ENCODE assay signal across 9 mouse cellular contexts in the genomic region with DNA sequence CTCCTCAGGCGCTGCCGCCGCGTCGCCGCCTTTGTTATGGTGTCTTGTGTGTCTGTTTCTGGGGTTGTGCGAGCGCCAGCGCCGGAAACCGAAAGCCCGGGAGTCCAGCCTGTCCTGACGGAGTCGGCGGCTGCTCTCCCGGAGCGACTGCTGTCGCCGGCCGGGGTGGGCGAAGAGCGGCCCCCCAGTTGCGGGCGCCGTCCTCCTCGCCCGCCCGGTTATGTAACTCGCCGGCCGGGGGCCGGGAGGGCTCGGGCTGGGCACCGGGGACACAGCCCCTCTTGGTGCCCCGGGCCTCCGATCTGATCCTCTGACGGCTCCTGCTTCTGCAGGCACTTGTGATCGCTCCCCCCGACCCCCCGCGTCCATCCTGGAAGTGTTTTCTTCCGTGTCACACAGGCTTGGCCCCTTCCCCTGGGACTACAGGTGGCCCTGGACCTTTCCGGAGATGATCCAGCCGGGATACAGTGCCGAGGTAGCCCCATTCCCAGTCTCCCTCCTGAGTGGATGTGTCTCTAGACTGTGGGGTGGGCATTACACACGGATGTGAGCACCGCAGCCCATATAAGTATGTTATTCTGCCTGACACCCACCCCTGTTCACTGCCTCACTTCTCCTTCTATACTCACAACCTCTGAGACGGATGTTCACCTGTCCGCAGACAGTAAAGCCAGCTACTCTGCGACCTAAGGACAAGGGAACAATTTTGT. TPM values are rescaled to one million over a fixed set of nuclear protein-coding genes. Genes with fewer than 3 reads are reported as not detected.
A peak's percentile ranks its signal among the peaks of the same experiment; 100 is the strongest.
DNase-seq lines count a peak whose midpoint lies in the region; ATAC-seq and TF ChIP-seq lines count a peak whose summit lies in the region.
"Had no signal": no experiment of that assay in that cellular context is flagged by ENCODE, and none has a peak within 500 bp of the region (broad histone marks: within the 10 kb centered on the region; RNA-seq: fewer than 3 reads in every experiment).

No protein-coding gene starts in this region.

- H3K9ac ChIP-seq in ES-E14 (ENCODE audit: insufficient read depth, low read depth, low read length, poor library complexity, severe bottlenecking): peak overlapping the region; percentile 99
- peak overlapping the region; percentile 99 for H3K9ac ChIP-seq in embryonic facial prominence, embryonic 11.5 days (replicated peaks; ENCODE audit: low read length)
- H3K9ac ChIP-seq in hindbrain, embryonic 14.5 days: peak overlapping the region; percentile 94
- H3K9ac ChIP-seq in liver, postnatal 0 days (replicated peaks): peak overlapping the region; percentile 97

- H3K27ac ChIP-seq in heart, embryonic 10.5 days: peak overlapping the region; percentile 100
- peak overlapping the region; percentile 91 for H3K27ac ChIP-seq in ES-E14 (ENCODE audit: insufficient read depth, low read depth, low read length, poor library complexity, severe bottlenecking)
- peak overlapping the region; percentile 94 for H3K27ac ChIP-seq in embryonic facial prominence, embryonic 11.5 days (replicated peaks; ENCODE audit: low read depth, low read length)
- H3K27ac ChIP-seq in hindbrain, embryonic 14.5 days: peak overlapping the region; percentile 91
- peak overlapping the region; percentile 84 for H3K27ac ChIP-seq in liver, postnatal 0 days (ENCODE audit: low read depth)
- no peak overlapping the region for H3K27ac ChIP-seq in olfactory bulb, adult 2 months (ENCODE audit: insufficient read depth, low read depth, low read length)

- no peaks in the 10 kb centered on the region for H3K27me3 ChIP-seq in heart, embryonic 10.5 days (ENCODE audit: insufficient read depth, poor library complexity, severe bottlenecking)
- H3K27me3 ChIP-seq in embryonic facial prominence, embryonic 11.5 days (ENCODE audit: control insufficient read depth, insufficient read depth, low read length): no peaks in the 10 kb centered on the region
- no peaks in the 10 kb centered on the region for H3K27me3 ChIP-seq in hindbrain, embryonic 14.5 days (ENCODE audit: control insufficient read depth, insufficient read depth, low read length)
- no peaks in the 10 kb centered on the region for H3K27me3 ChIP-seq in liver, postnatal 0 days (ENCODE audit: insufficient read depth, low read length)

- no peak; the same call in 1 of the 2 replicates for TF ChIP-seq POLR2A in olfactory bulb, adult 2 months (IDR thresholded peaks at IDR 0.05; ENCODE audit: insufficient read depth, low read depth, low read length)

- intact Hi-C loops in heart, postnatal 14 days (cut with DNase I): loop anchor here (5.0 kb wide), 1 partner anchor 74 kb away; a partner anchor contains a TSS

- TF ChIP-seq CTCF in liver, postnatal 0 days (IDR thresholded peaks at IDR 0.05; ENCODE audit: low read depth): no peak
- TF ChIP-seq CTCF in olfactory bulb, adult 2 months (IDR thresholded peaks at IDR 0.05; ENCODE audit: insufficient read depth, low read depth, low read length): no peak

- peak; percentile 45 for ATAC-seq in embryonic facial prominence, embryonic 11.5 days (replicated peaks; ENCODE audit: insufficient number of reproducible peaks, low FRiP score, low TSS enrichment, low read depth)
- peak; percentile 69 for ATAC-seq in hindbrain, embryonic 14.5 days (ENCODE audit: low FRiP score)
- peak; percentile 59 for ATAC-seq in liver, postnatal 0 days

- 0 out of 2 replicates have a peak, but pooled peaks cover 5% of the 10 kb centered on the region for H3K36me3 ChIP-seq in heart, embryonic 10.5 days
- H3K36me3 ChIP-seq in ES-E14 (ENCODE audit: control insufficient read depth, insufficient read depth, low read length, poor library complexity, severe bottlenecking): no peaks in the 10 kb centered on the region
- no peaks in the 10 kb centered on the region; the same call in 1 of the 2 replicates for H3K36me3 ChIP-seq in embryonic facial prominence, embryonic 11.5 days (replicated peaks; ENCODE audit: control insufficient read depth, insufficient read depth, low read depth, low read length)
- no peaks in the 10 kb centered on the region for H3K36me3 ChIP-seq in hindbrain, embryonic 14.5 days (replicated peaks; ENCODE audit: control insufficient read depth, insufficient read depth)
- H3K36me3 ChIP-seq in liver, postnatal 0 days (replicated peaks; ENCODE audit: insufficient read depth, low read length): no peaks in the 10 kb centered on the region; the same call in 1 of the 2 replicates

- in situ Hi-C loops in ES-E14 (cut with MboI; ENCODE audit: low sequenced_read_pairs in 2 of 2, unreplicated experiment in 2 of 2): no loop called here

- 4% methylated on average over 41 of the region's 50 CpGs for WGBS in heart, embryonic 10.5 days
- WGBS in embryonic facial prominence, embryonic 11.5 days: 4% methylated on average over 50 of the region's 50 CpGs
- WGBS in hindbrain, embryonic 14.5 days: 4% methylated on average over 49 of the region's 50 CpGs
- WGBS in liver, postnatal 0 days (ENCODE audit: insufficient replicate concordance): 2% methylated on average over 41 of the region's 50 CpGs
- WGBS in olfactory bulb, adult 2 months: 3% methylated on average over 50 of the region's 50 CpGs

- H3K4me2 ChIP-seq in embryonic facial prominence, embryonic 11.5 days (ENCODE audit: low read depth, low read length): peak overlapping the region; percentile 84
- peak overlapping the region; percentile 87 for H3K4me2 ChIP-seq in hindbrain, embryonic 14.5 days (replicated peaks)
- peak overlapping the region; percentile 95 for H3K4me2 ChIP-seq in liver, postnatal 0 days (ENCODE audit: low read depth, low read length)

- H3K4me1 ChIP-seq in heart, embryonic 10.5 days: peaks cover 21% of the 10 kb centered on the region
- peaks cover 2 to 4% of the 10 kb centered on the region in 2 experiments; a peak in 1 of 4 replicates for H3K4me1 ChIP-seq in ES-E14 (ENCODE audit: control insufficient read depth in 2 of 2, insufficient read depth in 2 of 2, low read length in 2 of 2, poor library complexity in 1 of 2)
- H3K4me1 ChIP-seq in embryonic facial prominence, embryonic 11.5 days (ENCODE audit: control insufficient read depth, insufficient read depth, low read length): peaks cover 3% of the 10 kb centered on the region; the same call in 1 of the 2 replicates
- peaks cover 19% of the 10 kb centered on the region for H3K4me1 ChIP-seq in hindbrain, embryonic 14.5 days (replicated peaks; ENCODE audit: control insufficient read depth, insufficient read depth, low read length)
- H3K4me1 ChIP-seq in liver, postnatal 0 days (ENCODE audit: insufficient read depth): peaks cover 16% of the 10 kb centered on the region
- peaks cover 5% of the 10 kb centered on the region for H3K4me1 ChIP-seq in olfactory bulb, adult 2 months (ENCODE audit: control insufficient read depth, insufficient read depth, low read length)

- peak overlapping the region; percentile 97 for H3K4me3 ChIP-seq in heart, embryonic 10.5 days
- peak overlapping the region; percentile 89 to 100 for H3K4me3 ChIP-seq in ES-E14 (ENCODE audit: insufficient read depth in 1 of 2, low read depth in 1 of 2, low read length in 2 of 2, poor library complexity in 1 of 2, severe bottlenecking in 1 of 2)
- H3K4me3 ChIP-seq in embryonic facial prominence, embryonic 11.5 days (ENCODE audit: low read depth, low read length): peak overlapping the region; percentile 98
- peak overlapping the region; percentile 99 for H3K4me3 ChIP-seq in hindbrain, embryonic 14.5 days (replicated peaks; ENCODE audit: low read length)
- H3K4me3 ChIP-seq in liver, postnatal 0 days (ENCODE audit: low read depth, low read length): peak overlapping the region; percentile 95
- H3K4me3 ChIP-seq in olfactory bulb, adult 2 months (ENCODE audit: insufficient read depth, low read depth, low read length): peak overlapping the region; percentile 91

- no peak for DNase-seq in heart, embryonic 10.5 days (ENCODE audit: low spot score)
- no peak for DNase-seq in heart, postnatal 14 days
- peak; percentile 9 for DNase-seq in ES-E14 (ENCODE audit: low read depth, low spot score)
- peak; percentile 55 for DNase-seq in embryonic facial prominence, embryonic 11.5 days (ENCODE audit: low spot score)
- DNase-seq in hindbrain, embryonic 14.5 days (ENCODE audit: low spot score): peak; percentile 26
- no peak for DNase-seq in liver, postnatal 0 days
- no peak for DNase-seq in frontal cortex, postnatal 14 days (ENCODE audit: low spot score in 2 of 2)

- H3K9me3 ChIP-seq in heart, embryonic 10.5 days: no peaks in the 10 kb centered on the region
- no peaks in the 10 kb centered on the region for H3K9me3 ChIP-seq in ES-E14 (ENCODE audit: control insufficient read depth, insufficient read depth, low read depth, low read length)
- H3K9me3 ChIP-seq in embryonic facial prominence, embryonic 11.5 days (replicated peaks; ENCODE audit: control insufficient read depth, low read length): no peaks in the 10 kb centered on the region
- H3K9me3 ChIP-seq in hindbrain, embryonic 14.5 days (ENCODE audit: control insufficient read depth, low read length): no peaks in the 10 kb centered on the region
- no peaks in the 10 kb centered on the region for H3K9me3 ChIP-seq in liver, postnatal 0 days (ENCODE audit: low read length)

- TF ChIP-seq EP300 in liver, postnatal 0 days (IDR thresholded peaks at IDR 0.05; ENCODE audit: low read depth): no peak

TF ChIP-seq in ES-E14, 5 proteins besides CTCF, POLR2A, EP300 and RAD21 (continues in another document):
- TF ChIP-seq ZC3H11A (IDR thresholded peaks at IDR 0.05; ENCODE audit: borderline replicate concordance, low read depth, low read length) (no peak), MAFK (IDR thresholded peaks at IDR 0.05; ENCODE audit: insufficient read depth, low read depth, low read length) (no peak), CHD2 (IDR thresholded peaks at IDR 0.05; ENCODE audit: low read depth, low read length) (no peak), ZNF384 (IDR thresholded peaks at IDR 0.05; ENCODE audit: low read depth, low read length) (no peak)

RNA-seq across cellular contexts. Expression of a gene that starts 0.7 kb away (rescaled TPM):
- 15.9 and 19.1 TPM in 2 replicates for polyA plus RNA-seq in heart, embryonic 10.5 days (2016; fragmentation: Nextera tagmentation; extraction: Ambion mirVana)
- 1 to 10 TPM; 3.8 to 4.1 TPM for total RNA-seq in heart, postnatal 14 days (2021)
- total RNA-seq in ES-E14 (2012; rRNA removed): 14.3 and 15.9 TPM in 2 replicates
- 23.1 and 24.6 TPM in 2 replicates for polyA plus RNA-seq in embryonic facial prominence, embryonic 11.5 days (2014; fragmentation: Nextera tagmentation; extraction: Ambion mirVana)
- polyA plus RNA-seq in hindbrain, embryonic 14.5 days (2014; fragmentation: Nextera tagmentation; extraction: Ambion mirVana): 10.6 and 11.2 TPM in 2 replicates
- polyA plus RNA-seq in liver, postnatal 0 days (2015; fragmentation: Nextera tagmentation; extraction: Ambion mirVana): 5.2 and 6.4 TPM in 2 replicates
- polyA plus RNA-seq in olfactory bulb, adult 2 months (2012; ENCODE audit: insufficient read depth, insufficient read length, low replicate concordance, missing spikeins): not detected in 2 replicates

RNA-seq across cellular contexts. Expression of a gene that starts 55.2 kb away (rescaled TPM):
- 0.26 and 0.62 TPM in 2 replicates for polyA plus RNA-seq in heart, embryonic 10.5 days (2016; fragmentation: Nextera tagmentation; extraction: Ambion mirVana)
- total RNA-seq in heart, postnatal 14 days (2021): not detected
- total RNA-seq in ES-E14 (2012; rRNA removed): 0.18 and 0.21 TPM in 2 replicates
- polyA plus RNA-seq in embryonic facial prominence, embryonic 11.5 days (2014; fragmentation: Nextera tagmentation; extraction: Ambion mirVana): 0.20 and 0.74 TPM in 2 replicates
- 0.16 TPM in 1 of 2 replicates, not detected in the other for polyA plus RNA-seq in hindbrain, embryonic 14.5 days (2014; fragmentation: Nextera tagmentation; extraction: Ambion mirVana)
- 0.08 TPM in 1 of 2 replicates, not detected in the other for polyA plus RNA-seq in liver, postnatal 0 days (2015; fragmentation: Nextera tagmentation; extraction: Ambion mirVana)
- polyA plus RNA-seq in olfactory bulb, adult 2 months (2012; ENCODE audit: insufficient read depth, insufficient read length, low replicate concordance, missing spikeins): not detected in 2 replicates
- total RNA-seq: left cerebral cortex, adult 8-10 months had no signal

Comparison
In these comparisons a context has a peak if more than half of its experiments do, and no peak if none do; other contexts are left out.
1. DNase-seq: peak in ES-E14 (single experiment), embryonic facial prominence, embryonic 11.5 days (single experiment) and hindbrain, embryonic 14.5 days (single experiment); none in heart, embryonic 10.5 days (single experiment), heart, postnatal 14 days (0 of 2), liver, postnatal 0 days (single experiment) and frontal cortex, postnatal 14 days (0 of 2).
2. Peak in every context shown above with its lines, with median percentiles within 50 percentile points of each other: H3K4me3 ChIP-seq, H3K9ac ChIP-seq, ATAC-seq and H3K4me2 ChIP-seq.